Mouse (Mus musculus): ENCODE data around the gene Nlrp3.

GRCm38 (mm10) chr11:59575726-59576125, 34.4 kb downstream of the Nlrp3 start:
- TF ChIP-seq CTCF (IDR thresholded peaks at IDR 0.05; ENCODE audit: borderline replicate concordance, extremely low read depth, insufficient read depth, insufficient read length) = no peak
- TF ChIP-seq POLR2A (IDR thresholded peaks at IDR 0.05; ENCODE audit: borderline replicate concordance, extremely low read depth, insufficient read depth, insufficient read length, poor library complexity, severe bottlenecking) = no peak

Data from brain, embryonic 14.5 days (tissue).